Mouse (Mus musculus) embryonic facial prominence, embryonic 15.5 days (tissue): ENCODE data around the gene Tbc1d22b. TPM values are rescaled to one million over a fixed set of nuclear protein-coding genes. Genes with fewer than 3 reads are reported as not detected.
"Not testable (repeated sequence)": the region's sequence is repeated elsewhere in the genome, so short reads cannot be mapped to it uniquely, and the experiment has no call there.

Experiments used
- ATAC-seq: fragments of 200-750 bp; cut with Nextera tagmentation; 2 replicates; pipeline ENCODE4 v1.8.0; 2017; ENCODE audit warnings: low read depth, moderate TSS enrichment; ENCODE audit not compliant: insufficient number of reproducible peaks, low FRiP score, low TSS enrichment
- H3K27ac ChIP-seq: fragments of 300-500 bp; sonication (generic); replicated peaks from 2 replicates; pipeline ENCODE4 v1.5.1; 2015; ENCODE audit warnings: mild to moderate bottlenecking, inconsistent platforms
- H3K27me3 ChIP-seq: fragments of 300-500 bp; sonication (generic); 2 replicates; pipeline ENCODE4 v1.6.1; 2015; ENCODE audit warnings: inconsistent platforms
- H3K36me3 ChIP-seq: fragments of 300-500 bp; sonication (generic); 2 replicates; pipeline ENCODE4 v1.6.1; 2015; ENCODE audit warnings: mild to moderate bottlenecking, inconsistent platforms
- H3K4me1 ChIP-seq: fragments of 300-500 bp; sonication (generic); 2 replicates; pipeline ENCODE4 v1.6.1; 2015; ENCODE audit warnings: inconsistent platforms
- H3K4me2 ChIP-seq: fragments of 300-500 bp; sonication (generic); replicated peaks from 2 replicates; pipeline ENCODE4 v1.6.1; 2015; ENCODE audit warnings: mild to moderate bottlenecking, inconsistent platforms
- H3K4me3 ChIP-seq: fragments of 300-500 bp; sonication (generic); replicated peaks from 2 replicates; pipeline ENCODE4 v1.5.1; 2015; ENCODE audit warnings: mild to moderate bottlenecking, inconsistent platforms
- H3K9ac ChIP-seq: fragments of 300-500 bp; sonication (generic); 2 replicates; pipeline ENCODE4 v1.6.1; 2015; ENCODE audit warnings: inconsistent platforms
- H3K9me3 ChIP-seq: fragments of 300-500 bp; sonication (generic); replicated peaks from 2 replicates; pipeline ENCODE4 v1.6.1; 2016; ENCODE audit warnings: inconsistent platforms
- WGBS: fragments of 180-500 bp; shearing (Covaris S2); methylation state at CpG from one replicate; pipeline ENCODE4 v1.1.7; 2015; 5-methylcytosine and 5-hydroxymethylcytosine counted together
- polyA plus RNA-seq: library from polyadenylated mRNA; unstranded; fragments of >200 nt; fragmentation: Nextera tagmentation; extraction: Ambion mirVana; gene quantifications from 2 replicates; pipeline ENCODE4 v1.2.1, GENCODE M21; 2015

Tbc1d22b gene
- polyA plus RNA-seq, 1 experiment from 2014 or later: 16.7 TPM

DNA sequence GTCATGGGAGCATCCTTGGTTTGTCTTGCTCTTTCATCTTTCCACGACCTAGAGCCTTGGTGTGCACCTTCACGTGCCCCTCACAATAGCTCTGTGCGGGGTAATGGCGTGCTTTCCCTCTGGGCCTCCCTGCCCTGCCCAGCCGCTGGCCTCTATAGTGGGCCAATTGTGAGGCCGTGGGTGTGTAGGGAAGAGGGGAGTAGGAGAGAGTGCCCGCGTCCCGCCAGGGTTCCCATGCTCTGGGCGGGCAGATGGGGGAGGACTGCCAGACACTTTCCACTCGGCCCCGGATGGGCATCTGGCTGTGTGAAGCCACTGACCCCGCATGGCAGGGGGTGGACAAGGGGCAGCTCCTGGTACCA is 47.2 kb downstream of the Tbc1d22b start:
- H3K27me3 ChIP-seq: no peaks in the 10 kb centered on the region
- H3K4me1 ChIP-seq: no peaks in the 10 kb centered on the region
- no peak for ATAC-seq
- WGBS: 90% methylated on average over 13 of the region's 13 CpGs
- H3K27ac ChIP-seq: no peak overlapping the region
- peaks cover 66% of the 10 kb centered on the region for H3K36me3 ChIP-seq
- no peak overlapping the region for H3K4me2 ChIP-seq
- H3K4me3 ChIP-seq: no peak overlapping the region
- no peaks in the 10 kb centered on the region for H3K9me3 ChIP-seq
- no peak overlapping the region for H3K9ac ChIP-seq

DNA sequence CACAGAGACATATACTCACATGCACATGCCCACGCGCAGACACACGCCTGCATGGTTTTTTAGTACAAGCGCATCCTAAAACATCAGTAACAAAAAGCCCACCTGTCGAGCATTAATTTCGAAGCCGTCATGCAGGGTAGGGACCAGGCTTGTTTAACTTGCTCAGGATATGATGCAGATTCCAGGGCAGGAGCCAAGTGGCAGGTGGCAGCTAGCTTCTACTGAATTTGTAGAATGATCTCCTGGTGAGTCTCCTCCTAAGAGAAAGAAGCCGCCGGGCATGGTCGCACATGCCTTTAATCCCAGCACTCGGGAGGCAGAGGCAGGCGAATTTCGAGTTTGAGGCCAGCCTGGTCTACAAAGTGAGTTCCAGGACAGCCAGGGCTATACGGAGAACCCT is 49.5 kb downstream of the Tbc1d22b start:
- 89% methylated on average over 14 of the region's 14 CpGs for WGBS
- H3K36me3 ChIP-seq: peaks cover 76% of the 10 kb centered on the region
- H3K4me1 ChIP-seq: no peaks in the 10 kb centered on the region; the same call in 1 of the 2 replicates
- H3K27ac ChIP-seq: no peak overlapping the region
- H3K4me3 ChIP-seq: no peak overlapping the region
- H3K27me3 ChIP-seq: no peaks in the 10 kb centered on the region
- no peak overlapping the region for H3K4me2 ChIP-seq
- H3K9ac ChIP-seq: no peak overlapping the region
- H3K9me3 ChIP-seq: no peaks in the 10 kb centered on the region
- no peak for ATAC-seq

DNA sequence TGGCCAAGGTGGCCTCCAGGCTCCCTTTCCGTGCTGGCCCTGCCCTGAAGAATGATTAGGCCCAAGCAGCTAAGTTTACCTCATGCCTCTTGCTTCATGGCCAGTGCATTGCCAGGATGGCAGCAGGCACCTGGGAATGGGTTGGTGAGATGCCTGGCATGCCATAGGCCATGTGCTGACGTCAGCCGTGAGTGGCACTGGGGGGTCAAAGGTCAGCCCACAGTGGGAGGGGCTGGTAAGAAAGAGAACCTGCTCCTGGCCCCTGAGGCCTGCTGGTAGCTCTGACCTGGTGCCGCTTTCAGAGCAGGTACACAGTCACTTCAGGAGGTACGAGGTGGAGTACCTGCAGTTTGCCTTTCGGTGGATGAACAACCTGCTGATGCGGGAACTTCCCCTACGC is 50.0 kb downstream of the Tbc1d22b start:
- no peaks in the 10 kb centered on the region for H3K27me3 ChIP-seq
- H3K4me3 ChIP-seq: no peak overlapping the region
- no peak overlapping the region for H3K4me2 ChIP-seq
- no peak overlapping the region for H3K27ac ChIP-seq
- peaks cover 72% of the 10 kb centered on the region for H3K36me3 ChIP-seq
- H3K9ac ChIP-seq: no peak overlapping the region
- no peaks in the 10 kb centered on the region for H3K9me3 ChIP-seq
- ATAC-seq: no peak
- WGBS: 85% methylated on average over 8 of the region's 8 CpGs
- no peaks in the 10 kb centered on the region; the same call in 1 of the 2 replicates for H3K4me1 ChIP-seq

DNA sequence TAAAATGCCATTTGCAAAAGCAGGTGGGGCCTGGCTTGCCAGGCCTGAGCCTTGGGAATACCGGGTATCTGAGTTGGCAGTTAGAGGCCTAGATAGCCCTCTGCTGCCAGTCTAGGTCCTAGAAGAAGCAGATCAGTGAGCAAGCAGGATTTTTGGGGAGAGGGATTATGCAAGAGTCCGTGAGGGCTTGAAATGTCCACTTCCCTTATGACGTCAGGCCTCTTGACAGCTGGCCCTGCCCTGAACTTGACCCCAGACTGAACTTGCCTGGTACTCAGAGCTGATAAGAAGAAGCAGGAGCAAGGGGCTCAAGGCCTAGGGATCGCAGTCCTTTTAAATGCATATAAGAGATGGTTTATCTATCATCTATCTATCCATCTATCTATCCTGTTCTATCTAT is 51.8 kb downstream of the Tbc1d22b start:
- 76% methylated on average over 4 of the region's 4 CpGs for WGBS
- H3K4me3 ChIP-seq: no peak overlapping the region
- no peak for ATAC-seq
- no peaks in the 10 kb centered on the region for H3K27me3 ChIP-seq
- no peak overlapping the region for H3K4me2 ChIP-seq
- H3K4me1 ChIP-seq: no peaks in the 10 kb centered on the region; the same call in 1 of the 2 replicates
- H3K36me3 ChIP-seq: peaks cover 66% of the 10 kb centered on the region
- no peak overlapping the region for H3K27ac ChIP-seq
- no peak overlapping the region for H3K9ac ChIP-seq
- H3K9me3 ChIP-seq: no peaks in the 10 kb centered on the region

DNA sequence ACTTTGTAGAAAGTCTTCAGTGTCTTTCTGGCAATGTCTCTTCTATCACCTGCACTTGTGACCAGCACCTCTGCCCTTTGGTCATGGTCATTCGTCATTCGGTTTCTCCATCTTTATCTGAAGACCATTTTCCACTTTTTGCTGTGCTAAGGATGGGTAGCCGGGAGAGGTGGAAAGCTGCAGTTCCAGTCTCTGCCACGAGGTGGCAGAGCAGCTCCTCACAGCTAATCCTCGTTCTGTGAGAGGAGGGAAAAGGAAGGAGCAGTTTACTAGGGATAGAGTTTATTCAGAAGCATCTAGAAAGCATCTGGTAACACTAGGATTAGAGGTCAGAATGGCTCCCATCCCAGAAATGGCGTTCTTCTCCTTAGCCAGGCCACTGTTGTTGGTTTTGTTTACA is 53.7 kb downstream of the Tbc1d22b start:
- Histone ChIP-seq H3K4me1 (no peaks in the 10 kb centered on the region; the same call in 1 of the 2 replicates), H3K4me3 (no peak overlapping the region), H3K4me2 (no peak overlapping the region), H3K27ac (no peak overlapping the region), H3K27me3 (no peaks in the 10 kb centered on the region), H3K9me3 (no peaks in the 10 kb centered on the region), H3K9ac (no peak overlapping the region), H3K36me3 (peaks cover 48% of the 10 kb centered on the region)
- no peak for ATAC-seq
- WGBS: 22% methylated on average over 6 of the region's 6 CpGs

DNA sequence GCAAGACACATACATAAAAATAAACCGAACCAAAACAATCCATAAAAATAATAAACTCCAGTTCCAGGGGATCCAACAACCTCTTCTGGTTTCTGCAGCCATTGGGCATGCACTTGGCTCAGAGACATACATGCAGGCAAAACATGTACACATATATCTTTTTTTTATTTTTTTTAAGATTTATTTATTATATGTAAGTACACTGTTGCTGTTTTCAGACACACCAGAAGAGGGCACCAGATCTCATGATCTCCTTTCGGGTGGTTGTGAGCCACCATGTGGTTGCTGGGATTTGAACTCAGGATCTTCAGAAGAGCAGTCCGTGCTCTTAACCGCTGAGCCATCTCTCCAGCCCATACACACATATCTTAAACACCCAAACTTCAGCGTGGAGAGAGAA is 63.9 kb downstream of the Tbc1d22b start:
- H3K4me3 ChIP-seq, H3K9ac ChIP-seq, H3K27me3 ChIP-seq, H3K4me2 ChIP-seq, H3K27ac ChIP-seq, H3K9me3 ChIP-seq, ATAC-seq, H3K36me3 ChIP-seq: not testable (repeated sequence)
- 82% methylated on average over 5 of the region's 5 CpGs for WGBS
- peaks cover 32% of the 10 kb centered on the region for H3K4me1 ChIP-seq

DNA sequence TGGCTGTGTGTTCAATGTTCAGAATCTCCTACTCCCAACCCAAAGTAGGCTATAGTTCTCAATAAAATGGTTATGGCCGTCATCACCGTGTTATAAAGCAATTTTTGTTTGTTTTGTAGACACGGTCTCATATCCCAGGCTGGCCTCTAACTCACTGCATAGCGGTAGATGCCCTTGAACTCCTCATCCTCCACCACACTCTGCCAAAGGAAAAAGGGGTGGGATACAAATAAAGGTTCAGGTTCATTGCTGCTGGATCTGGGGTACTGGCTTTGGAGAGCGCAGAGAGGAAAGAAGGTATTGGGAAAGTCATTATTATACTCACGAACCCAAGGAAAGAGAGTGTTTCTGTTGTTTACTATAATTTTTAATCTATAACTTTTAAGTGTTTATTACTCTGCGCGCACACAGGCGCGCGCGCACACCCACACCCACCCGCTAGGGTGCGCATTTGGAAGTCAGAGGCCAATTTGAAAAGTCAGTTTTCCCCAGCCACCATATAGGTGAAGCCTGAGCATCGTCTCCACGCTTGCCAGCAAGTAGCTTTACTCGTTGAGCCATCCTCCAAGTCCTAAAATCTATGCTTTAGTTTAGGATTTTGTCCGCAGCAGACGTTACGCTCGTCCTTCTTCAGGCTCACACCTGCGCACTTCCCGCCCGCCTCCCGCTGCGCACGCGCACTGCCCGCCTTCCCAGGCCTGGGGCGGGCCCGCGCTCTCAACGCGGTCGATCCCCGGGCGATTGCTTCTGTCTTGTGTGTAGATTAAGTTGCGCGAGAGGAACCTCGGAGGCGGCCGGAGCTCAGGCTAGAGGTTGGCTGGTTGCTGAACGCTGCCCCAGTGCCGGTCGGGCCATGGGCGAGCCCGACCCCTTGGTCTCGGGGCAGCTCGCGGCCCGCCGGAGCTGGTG is 64.8 kb downstream of the Tbc1d22b start, which contains the start of the genes Rnf8 and Gm28043:
Gene Rnf8, plus strand, starts transcription at position 676 of the 909 bp plus-strand sequence.
Gene Gm28043, plus strand, starts transcription at position 762 of the 909 bp plus-strand sequence.
- Histone ChIP-seq H3K27ac (peak within 1 kb of the TSS; percentile 94), H3K4me2 (peak within 1 kb of the TSS; percentile 69), H3K4me1 (peaks cover 32% of the 10 kb centered on the region), H3K9me3 (no peaks in the 10 kb centered on the region), H3K4me3 (peak within 1 kb of the TSS; percentile 92), H3K36me3 (peaks cover 11% of the 10 kb centered on the region), H3K9ac (peak within 1 kb of the TSS; percentile 99), H3K27me3 (no peaks in the 10 kb centered on the region)
- WGBS: 2% methylated on average over 52 of the region's 52 CpGs
- ATAC-seq: peak; percentile 92

DNA sequence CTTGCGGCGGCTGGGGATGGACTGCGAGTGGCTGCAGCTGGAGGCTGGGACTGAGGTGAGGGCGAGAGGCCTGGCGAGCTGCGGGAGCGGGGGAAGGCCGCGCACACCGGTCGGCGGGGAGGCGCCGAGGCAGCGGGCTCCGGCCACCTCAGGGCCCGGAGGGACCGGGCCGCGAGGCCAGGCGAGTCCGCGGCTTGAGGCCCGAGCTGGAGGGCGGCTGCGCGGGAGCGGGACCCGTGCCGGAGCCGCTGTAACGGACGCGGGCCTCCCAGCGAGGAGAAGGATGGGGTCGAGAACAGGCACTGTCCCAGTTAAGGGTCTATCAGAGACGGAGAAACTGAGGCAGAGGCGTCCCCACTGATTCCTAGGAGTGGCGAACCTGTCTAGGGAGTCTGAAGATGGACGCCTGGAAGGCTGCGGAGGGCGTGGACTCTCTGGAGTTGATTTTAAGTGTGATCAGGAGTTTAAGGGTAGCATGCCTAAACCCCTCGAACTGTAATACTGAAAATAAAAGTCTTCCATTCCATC is 65.5 kb downstream of the Tbc1d22b start:
- peaks cover 18% of the 10 kb centered on the region for H3K36me3 ChIP-seq
- peak overlapping the region; percentile 69 for H3K4me2 ChIP-seq
- peaks cover 32% of the 10 kb centered on the region for H3K4me1 ChIP-seq
- peak; percentile 66 for ATAC-seq
- H3K9me3 ChIP-seq: no peaks in the 10 kb centered on the region
- H3K9ac ChIP-seq: peak overlapping the region; percentile 99
- H3K27ac ChIP-seq: peak overlapping the region; percentile 94
- no peaks in the 10 kb centered on the region for H3K27me3 ChIP-seq
- peak overlapping the region; percentile 92 for H3K4me3 ChIP-seq
- under 1% methylated on average over 43 of the region's 43 CpGs for WGBS

DNA sequence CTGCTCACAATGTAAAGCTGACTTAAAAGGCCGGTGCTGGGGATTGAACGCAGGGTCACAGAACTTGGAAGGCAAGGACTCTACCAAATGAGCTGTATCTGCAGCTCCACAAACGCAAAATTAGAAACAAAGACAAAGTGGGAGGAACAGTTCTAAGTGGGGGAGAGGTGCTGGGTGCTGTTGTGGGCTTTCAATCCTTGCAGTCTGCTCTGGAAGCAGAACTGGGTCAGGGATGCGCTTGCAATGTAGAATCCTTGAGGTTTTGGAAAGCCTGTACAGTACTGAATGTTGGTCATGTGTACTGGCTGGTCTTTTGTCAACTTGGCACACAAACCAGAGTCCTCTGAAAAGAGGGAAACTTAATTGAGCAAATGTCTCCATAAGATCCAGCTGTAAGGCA is 66.0 kb downstream of the Tbc1d22b start:
- ATAC-seq: no peak
- Histone ChIP-seq H3K27me3 (no peaks in the 10 kb centered on the region), H3K9me3 (no peaks in the 10 kb centered on the region), H3K4me3 (peak overlapping the region; percentile 92), H3K4me1 (peaks cover 32% of the 10 kb centered on the region), H3K9ac (peak overlapping the region; percentile 99), H3K4me2 (peak overlapping the region; percentile 69), H3K27ac (peak overlapping the region; percentile 94), H3K36me3 (peaks cover 21% of the 10 kb centered on the region)
- 9% methylated on average over 4 of the region's 4 CpGs for WGBS

DNA sequence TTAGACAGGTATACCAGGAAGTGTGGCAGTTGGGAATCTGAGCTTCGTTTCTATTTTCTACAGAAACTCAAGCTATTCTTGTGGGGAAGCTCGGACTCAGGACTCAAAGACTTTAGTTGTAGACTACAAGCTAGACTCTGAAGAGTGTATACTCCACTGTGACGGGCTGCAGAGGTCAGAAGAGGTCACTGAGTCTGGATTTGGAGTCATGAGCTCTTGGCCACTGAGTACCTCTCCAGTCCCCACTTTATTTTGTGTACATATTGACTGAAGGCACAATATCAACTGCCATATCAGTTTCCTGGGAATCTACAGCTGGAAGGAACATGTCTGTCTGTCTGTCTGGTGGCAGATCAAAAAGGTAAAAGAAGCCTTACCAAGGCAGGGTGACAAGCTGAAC is 69.6 kb downstream of the Tbc1d22b start:
- no peak for ATAC-seq
- WGBS: 78% methylated on average over 3 of the region's 3 CpGs

DNA sequence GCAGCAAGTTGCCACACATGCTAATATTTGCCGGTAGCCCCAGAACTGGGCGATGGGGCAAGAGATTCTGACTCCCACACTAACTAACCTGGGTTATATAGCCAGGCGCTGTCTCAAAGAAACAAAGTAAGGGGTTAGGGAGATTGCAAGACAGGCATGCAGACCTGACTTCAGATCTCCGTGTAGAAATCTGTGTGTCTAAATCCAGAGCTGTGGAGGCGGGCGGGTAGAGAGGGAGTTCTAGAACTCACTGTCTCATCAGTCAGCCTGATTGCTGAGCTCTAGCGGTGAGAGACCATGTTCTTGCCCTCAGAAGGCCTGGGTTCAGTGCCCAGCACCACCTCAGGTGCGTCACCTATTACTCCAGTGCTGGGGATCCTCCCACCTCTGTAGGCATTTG is 73.9 kb downstream of the Tbc1d22b start:
- Histone ChIP-seq H3K9ac (no peak overlapping the region), H3K4me2 (no peak overlapping the region), H3K27me3 (no peaks in the 10 kb centered on the region), H3K4me3 (no peak overlapping the region), H3K4me1 (no peaks in the 10 kb centered on the region), H3K9me3 (no peaks in the 10 kb centered on the region), H3K36me3 (peaks cover 84% of the 10 kb centered on the region), H3K27ac (no peak overlapping the region)
- 93% methylated on average over 8 of the region's 8 CpGs for WGBS
- ATAC-seq: no peak

More for the DNA sequence above, 69.6 kb downstream of the Tbc1d22b start:
- H3K27me3 ChIP-seq: no peaks in the 10 kb centered on the region
- H3K9me3 ChIP-seq: no peaks in the 10 kb centered on the region
- H3K9ac ChIP-seq: no peak overlapping the region
- peaks cover 51% of the 10 kb centered on the region for H3K36me3 ChIP-seq
- H3K4me3 ChIP-seq: no peak overlapping the region
- H3K27ac ChIP-seq: no peak overlapping the region
- H3K4me1 ChIP-seq: peaks cover 28% of the 10 kb centered on the region
- H3K4me2 ChIP-seq: no peak overlapping the region
